Mouse (Mus musculus) lung, embryonic 14.5 days (tissue): Measurements from ENCODE around the gene Rab3il1. TPM values are rescaled to one million over a fixed set of nuclear protein-coding genes. Genes with fewer than 3 reads are reported as not detected.

ENCODE experiments used
- ATAC-seq: fragments of 200-750 bp; cut with Nextera tagmentation; 2 replicates; pipeline ENCODE4 v1.8.0; 2017; ENCODE audit warnings: mild to moderate bottlenecking, moderate TSS enrichment, moderate library complexity; ENCODE audit not compliant: insufficient read depth
- DNase-seq: peaks from one replicate; pipeline ENCODE4 v3.0.0-alpha.2; 2015
- H3K27ac ChIP-seq: fragments of 300-500 bp; sonication (generic); 2 replicates; pipeline ENCODE4 v1.5.1; 2014; ENCODE audit warnings: low read depth, mild to moderate bottlenecking, moderate library complexity
- H3K27me3 ChIP-seq: fragments of 300-500 bp; sonication (generic); 2 replicates; pipeline ENCODE4 v1.6.1; 2014; ENCODE audit warnings: low read length, control low read depth; ENCODE audit not compliant: insufficient read depth
- H3K36me3 ChIP-seq: fragments of 300-500 bp; sonication (generic); 2 replicates; pipeline ENCODE4 v1.6.1; 2014; ENCODE audit warnings: control low read depth; ENCODE audit not compliant: insufficient read depth
- H3K4me1 ChIP-seq: fragments of 300-500 bp; sonication (generic); 2 replicates; pipeline ENCODE4 v1.6.1; 2014; ENCODE audit warnings: antibody characterized with exemption, control low read depth; ENCODE audit not compliant: insufficient read depth
- H3K4me2 ChIP-seq: fragments of 300-500 bp; sonication (generic); 2 replicates; pipeline ENCODE4 v1.6.1; 2014; ENCODE audit warnings: mild to moderate bottlenecking
- H3K4me3 ChIP-seq: fragments of 300-500 bp; sonication (generic); 2 replicates; pipeline ENCODE4 v1.5.1; 2014; ENCODE audit warnings: low read depth, low read length
- H3K9ac ChIP-seq: fragments of 300-500 bp; sonication (generic); 2 replicates; pipeline ENCODE4 v1.6.1; 2014
- H3K9me3 ChIP-seq: fragments of 300-500 bp; sonication (generic); 2 replicates; pipeline ENCODE4 v1.6.1; 2016; ENCODE audit warnings: low read depth, low read length, control low read depth
- CTCF ChIP-seq: IDR thresholded peaks from 2 replicates; pipeline ENCODE4 v1.5.1; 2016; ENCODE audit warnings: antibody characterized with exemption, low read depth
- WGBS: fragments of 180-500 bp; shearing (Covaris S2); extraction: QIAGEN DNeasy Blood & Tissue Kit; methylation state at CpG from one replicate; pipeline ENCODE4 v1.1.7; 2014; 5-methylcytosine and 5-hydroxymethylcytosine counted together
- polyA plus RNA-seq: library from polyadenylated mRNA; unstranded; fragments of >200 nt; fragmentation: Nextera tagmentation; extraction: Ambion mirVana; gene quantifications from 2 replicates; pipeline ENCODE4 v1.2.1, GENCODE M21; 2014

The Rab3il1 gene
- polyA plus RNA-seq, 1 experiment from 2014 or later = 34.0 TPM

DNA sequence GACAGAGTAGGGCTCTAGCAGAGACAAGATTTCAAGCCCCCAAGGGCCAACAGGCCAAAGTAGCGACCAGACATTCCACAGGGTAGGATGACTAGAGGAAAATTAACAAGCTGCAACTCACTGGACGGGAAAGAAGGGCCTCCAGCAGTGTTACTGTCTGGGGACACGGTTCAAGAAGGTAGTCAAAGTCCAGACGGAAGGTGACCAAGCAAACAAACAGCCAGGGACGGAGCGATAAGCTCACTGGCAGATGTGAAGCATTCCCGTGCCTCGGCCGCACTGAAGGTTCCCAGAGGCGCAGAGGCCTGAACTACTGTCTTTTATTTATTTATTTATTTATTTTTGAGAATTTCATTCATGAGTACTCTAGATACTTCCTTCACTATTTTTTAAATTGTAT lies 24.4 kb upstream of the Rab3il1 start:
- no peak overlapping the region for H3K4me2 ChIP-seq

DNA sequence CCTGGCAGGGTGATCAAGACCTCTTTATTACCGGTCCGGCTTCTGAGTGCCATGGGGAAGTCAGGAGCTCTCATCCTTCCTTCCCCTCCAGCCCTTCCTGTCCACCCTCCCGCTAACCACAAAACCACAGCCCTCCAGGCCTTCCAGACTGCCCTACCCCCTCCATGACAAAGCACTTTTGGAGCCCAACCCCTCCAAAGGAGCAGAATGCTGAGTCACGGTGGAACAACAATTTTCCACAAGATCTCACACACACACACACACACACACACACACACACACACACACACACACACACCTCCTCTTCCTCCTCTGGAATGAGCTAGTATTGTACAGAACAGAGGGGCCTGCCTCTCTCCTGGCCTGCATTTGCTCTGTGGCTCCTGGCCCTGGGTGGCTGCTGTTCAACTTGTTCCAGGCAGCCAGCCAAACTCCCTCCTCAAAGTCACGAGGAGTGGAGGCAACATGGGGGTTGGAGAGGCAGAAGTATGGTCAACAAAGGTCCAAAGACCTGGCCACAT lies 23.0 kb upstream of the Rab3il1 start:
- WGBS = 51% methylated on average over 5 of the region's 5 CpGs
- Histone ChIP-seq H3K27me3 (no peaks in the 10 kb centered on the region), H3K27ac (peak overlapping the region; percentile 63), H3K9ac (no peak overlapping the region; the same call in 1 of the 2 replicates), H3K36me3 (no peaks in the 10 kb centered on the region), H3K4me3 (no peak overlapping the region), H3K9me3 (no peaks in the 10 kb centered on the region), H3K4me2 (no peak overlapping the region), H3K4me1 (peaks cover 20% of the 10 kb centered on the region)
- DNase-seq (peak; percentile 76), ATAC-seq (no peak)
- no peak for TF ChIP-seq CTCF

More for the DNA sequence above, 24.4 kb upstream of the Rab3il1 start:
- H3K36me3 ChIP-seq = no peaks in the 10 kb centered on the region
- no peaks in the 10 kb centered on the region for H3K9me3 ChIP-seq
- no peak overlapping the region for H3K4me3 ChIP-seq
- TF ChIP-seq CTCF = no peak
- ATAC-seq (no peak), DNase-seq (no peak)
- 69% methylated on average over 10 of the region's 10 CpGs for WGBS
- H3K27me3 ChIP-seq = no peaks in the 10 kb centered on the region
- H3K4me1 ChIP-seq = peaks cover 20% of the 10 kb centered on the region
- H3K9ac ChIP-seq = no peak overlapping the region
- H3K27ac ChIP-seq = no peak overlapping the region

DNA sequence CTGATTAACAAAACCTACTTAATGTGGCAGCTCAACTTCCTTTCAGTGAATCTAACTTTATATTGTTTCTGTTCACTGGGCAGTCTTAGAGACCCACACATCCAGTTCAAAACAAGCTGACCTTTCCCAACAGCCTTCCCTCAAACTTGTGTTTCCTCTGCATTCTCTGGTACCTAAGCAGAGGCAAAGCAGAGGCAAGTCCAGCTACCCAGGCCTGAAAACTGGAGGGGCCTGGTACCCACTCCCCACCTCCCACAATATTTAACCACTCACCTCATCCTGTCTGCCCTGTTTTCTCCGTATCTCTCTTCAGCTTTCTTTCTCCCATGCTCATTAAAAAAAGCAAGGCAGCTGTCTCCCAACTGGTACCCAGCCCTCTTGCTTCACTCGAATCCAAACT lies 22.3 kb upstream of the Rab3il1 start:
- DNase-seq (no peak), ATAC-seq (no peak)
- Histone ChIP-seq H3K4me1 (peaks cover 20% of the 10 kb centered on the region), H3K9ac (no peak overlapping the region), H3K4me2 (no peak overlapping the region), H3K9me3 (no peaks in the 10 kb centered on the region), H3K27me3 (no peaks in the 10 kb centered on the region), H3K4me3 (no peak overlapping the region), H3K36me3 (peaks cover 3% of the 10 kb centered on the region), H3K27ac (peak overlapping the region; percentile 63)
- WGBS = 70% methylated on average over 2 of the region's 2 CpGs
- no peak for TF ChIP-seq CTCF

DNA sequence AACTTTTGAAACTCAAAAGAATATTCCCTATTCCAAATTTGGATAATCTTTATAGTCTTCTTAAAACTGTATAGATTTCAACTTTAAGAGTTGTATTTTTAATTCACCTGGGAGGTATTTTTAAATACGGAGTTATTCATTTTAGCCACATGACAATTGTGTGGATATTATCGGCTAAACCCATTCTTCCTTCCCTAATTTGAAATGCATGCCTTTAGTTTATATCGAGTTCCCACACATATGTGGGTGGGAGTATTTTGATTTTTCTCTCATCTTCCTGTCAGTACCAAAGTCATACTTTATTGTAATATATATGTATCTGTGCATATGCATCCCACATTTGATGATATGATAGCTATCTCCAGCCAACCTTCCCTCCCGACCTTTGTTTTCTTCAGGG lies 21.2 kb upstream of the Rab3il1 start, which contains the start of gene Fth1:
Fth1 (plus strand) TSS at position 341 of the 400 bp plus-strand sequence.
- peak within 1 kb of the TSS; percentile 94; the same call in 1 of the 2 replicates for H3K27ac ChIP-seq
- peak within 1 kb of the TSS; percentile 75; the same call in 1 of the 2 replicates for H3K4me2 ChIP-seq
- ATAC-seq (no peak), DNase-seq (no peak)
- 85% methylated on average over 4 of the region's 4 CpGs for WGBS
- peaks cover 14% of the 10 kb centered on the region for H3K36me3 ChIP-seq
- no peaks in the 10 kb centered on the region for H3K27me3 ChIP-seq
- no peak within 1 kb of the TSS for H3K9ac ChIP-seq
- no peak for TF ChIP-seq CTCF
- no peak within 1 kb of the TSS for H3K4me3 ChIP-seq
- H3K4me1 ChIP-seq = peaks cover 20% of the 10 kb centered on the region
- H3K9me3 ChIP-seq = no peaks in the 10 kb centered on the region

DNA sequence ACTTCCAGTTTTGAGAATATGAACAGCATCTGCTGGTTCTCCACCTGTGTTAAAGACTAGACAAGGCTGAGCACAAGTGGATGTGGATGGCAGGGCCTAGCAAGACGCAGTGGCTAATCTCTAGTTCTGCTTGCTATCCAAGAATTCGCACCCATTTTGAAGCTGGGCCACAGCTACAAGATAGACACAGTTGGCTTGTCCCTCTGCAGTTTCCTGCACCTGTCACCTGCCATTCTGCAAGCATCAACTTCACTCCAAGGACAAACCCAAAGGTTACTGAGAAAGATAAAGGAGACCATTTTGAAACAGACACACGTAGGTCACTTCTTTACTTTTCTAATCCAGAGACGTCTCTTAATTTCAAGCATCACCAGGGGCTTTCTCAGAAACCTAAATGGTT lies 19.8 kb upstream of the Rab3il1 start:
- ATAC-seq = no peak
- peak overlapping the region; percentile 59 for H3K9ac ChIP-seq
- WGBS = 59% methylated on average over 4 of the region's 4 CpGs
- no peaks in the 10 kb centered on the region for H3K9me3 ChIP-seq
- DNase-seq = no peak
- H3K27ac ChIP-seq = peak overlapping the region; percentile 94
- peaks cover 20% of the 10 kb centered on the region for H3K4me1 ChIP-seq
- H3K4me3 ChIP-seq = peak overlapping the region; percentile 86
- no peaks in the 10 kb centered on the region for H3K27me3 ChIP-seq
- H3K4me2 ChIP-seq = peak overlapping the region; percentile 75
- TF ChIP-seq CTCF = no peak
- peaks cover 23% of the 10 kb centered on the region for H3K36me3 ChIP-seq

DNA sequence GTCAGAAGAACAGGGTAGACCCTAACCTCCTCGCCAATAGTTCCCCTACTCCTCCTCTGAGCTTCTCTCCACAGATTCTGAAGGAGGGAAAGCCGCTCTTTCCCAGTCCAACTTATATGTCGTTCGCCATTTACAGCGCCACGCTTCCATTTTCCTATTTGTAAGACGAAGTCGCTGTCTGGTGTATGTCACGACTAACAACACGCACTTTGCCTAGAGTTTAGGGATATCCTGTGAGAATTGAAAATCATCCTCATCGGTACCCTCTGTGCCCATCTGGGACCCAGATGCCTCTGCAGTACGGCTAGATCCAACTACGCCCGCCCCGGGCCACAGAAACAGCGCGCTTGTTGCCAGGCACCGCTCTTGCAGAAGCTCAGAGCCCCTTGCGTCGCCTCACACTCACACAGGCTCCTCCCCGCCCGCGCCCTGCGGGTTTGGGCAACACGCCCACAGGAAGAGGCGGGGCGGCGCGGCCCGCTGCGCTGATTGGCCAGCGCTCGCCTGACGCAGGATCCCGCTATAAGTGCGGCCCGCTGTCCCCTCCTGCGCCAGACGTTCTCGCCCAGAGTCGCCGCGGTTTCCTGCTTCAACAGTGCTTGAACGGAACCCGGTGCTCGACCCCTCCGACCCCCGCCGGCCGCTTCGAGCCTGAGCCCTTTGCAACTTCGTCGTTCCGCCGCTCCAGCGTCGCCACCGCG lies 19.2 kb upstream of the Rab3il1 start:
- Histone ChIP-seq H3K9ac (peak overlapping the region; percentile 89), H3K27me3 (no peaks in the 10 kb centered on the region), H3K4me1 (peaks cover 20% of the 10 kb centered on the region), H3K4me3 (peak overlapping the region; percentile 86), H3K27ac (peak overlapping the region; percentile 94), H3K36me3 (peaks cover 23% of the 10 kb centered on the region), H3K9me3 (no peaks in the 10 kb centered on the region), H3K4me2 (peak overlapping the region; percentile 75)
- DNase-seq = peak; percentile 99
- WGBS = under 1% methylated on average over 59 of the region's 59 CpGs
- 0 out of 2 replicates have a peak, but pooled peaks have one; percentile 1 for TF ChIP-seq CTCF
- ATAC-seq = peak; percentile 97

DNA sequence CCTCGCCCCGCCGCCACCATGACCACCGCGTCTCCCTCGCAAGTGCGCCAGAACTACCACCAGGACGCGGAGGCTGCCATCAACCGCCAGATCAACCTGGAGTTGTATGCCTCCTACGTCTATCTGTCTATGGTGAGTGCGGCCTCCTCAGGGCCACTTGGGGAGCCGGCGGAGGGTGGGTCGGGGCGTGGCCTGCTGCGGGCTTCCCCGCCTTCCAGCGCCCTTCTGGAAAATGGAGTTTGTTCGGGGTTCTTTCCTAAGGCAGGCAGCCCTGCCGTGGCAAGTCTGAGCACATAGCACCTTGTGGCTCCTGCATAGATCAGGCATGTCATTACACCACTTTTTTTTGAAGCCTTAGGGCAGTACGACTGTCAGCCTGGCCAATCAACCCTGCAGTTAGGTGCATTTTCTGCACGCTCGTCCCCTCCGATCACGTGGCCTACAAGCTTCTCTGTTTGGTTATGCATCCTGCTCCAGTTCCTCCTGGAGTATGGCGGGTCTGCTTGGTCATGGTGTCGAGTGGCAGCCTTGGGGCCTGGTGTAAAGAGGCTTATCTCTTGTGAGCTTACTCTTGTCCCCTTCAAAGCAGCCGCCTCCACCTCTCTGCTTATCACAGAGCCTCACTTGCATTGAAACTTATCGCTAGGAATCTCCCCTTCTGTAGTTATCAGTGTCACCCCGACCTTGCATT lies 18.5 kb upstream of the Rab3il1 start:
- ATAC-seq (peak; percentile 79), DNase-seq (peak; percentile 72)
- Histone ChIP-seq H3K9me3 (no peaks in the 10 kb centered on the region), H3K4me2 (peak overlapping the region; percentile 75), H3K9ac (peak overlapping the region; percentile 89), H3K4me1 (peaks cover 17% of the 10 kb centered on the region), H3K36me3 (peaks cover 23% of the 10 kb centered on the region), H3K27me3 (no peaks in the 10 kb centered on the region), H3K4me3 (peak overlapping the region; percentile 86), H3K27ac (peak overlapping the region; percentile 94)
- no peak; the same call in 1 of the 2 replicates for TF ChIP-seq CTCF
- under 1% methylated on average over 31 of the region's 31 CpGs for WGBS
